Mouse (Mus musculus) cerebellum, adult (tissue): ENCODE data around the gene Ddx59.
A peak's percentile ranks its signal among the peaks of the same experiment; 100 is the strongest.

Source experiments
- ATAC-seq: cut with Nextera tagmentation; 2 replicates; pipeline ENCODE4 v1.9.2; 2017; ENCODE audit warnings: mild to moderate bottlenecking, moderate library complexity, mixed read lengths; ENCODE audit not compliant: insufficient number of reproducible peaks, low FRiP score, low TSS enrichment

Ddx59 gene

DNA sequence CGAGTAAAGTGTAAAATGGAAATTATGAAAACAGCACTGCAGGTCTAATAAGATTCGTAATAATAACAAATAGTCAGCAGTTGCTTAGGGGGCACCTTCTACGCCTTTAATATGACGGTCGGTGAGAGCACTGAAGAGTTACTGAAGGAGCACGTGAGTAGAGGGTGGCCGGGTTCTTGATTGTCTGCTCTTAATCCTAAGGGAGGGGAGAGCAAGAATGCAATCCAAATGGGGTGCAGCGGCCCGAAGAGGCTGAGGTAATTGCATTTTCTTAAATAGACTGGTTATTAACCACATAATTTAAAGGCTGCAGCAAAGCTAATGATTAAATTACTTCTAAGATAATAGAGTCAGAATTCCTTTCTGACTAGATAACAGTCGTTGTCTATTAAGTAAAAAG lies 31.9 kb downstream of the Ddx59 start:
- ATAC-seq = no peak

DNA sequence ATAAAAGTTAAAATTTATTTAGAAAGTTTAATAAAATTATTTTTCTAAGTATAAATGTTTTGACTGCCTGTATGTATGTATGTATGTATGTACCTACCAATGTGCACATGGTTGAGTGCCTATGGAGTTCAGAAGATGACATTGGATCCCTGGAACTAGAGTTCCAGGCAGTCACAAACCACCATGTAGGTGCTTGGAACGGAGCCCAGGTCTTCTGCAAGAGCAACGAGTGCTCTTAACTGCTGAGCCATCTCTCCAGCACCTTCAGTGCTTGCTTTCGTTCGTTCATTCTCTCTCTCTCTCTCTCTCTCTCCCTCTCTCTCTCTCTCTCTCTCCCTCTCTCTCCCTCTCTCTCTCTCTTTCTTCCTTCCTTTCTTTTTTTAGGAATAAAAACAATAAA lies 32.3 kb downstream of the Ddx59 start:
- ATAC-seq = no peak

DNA sequence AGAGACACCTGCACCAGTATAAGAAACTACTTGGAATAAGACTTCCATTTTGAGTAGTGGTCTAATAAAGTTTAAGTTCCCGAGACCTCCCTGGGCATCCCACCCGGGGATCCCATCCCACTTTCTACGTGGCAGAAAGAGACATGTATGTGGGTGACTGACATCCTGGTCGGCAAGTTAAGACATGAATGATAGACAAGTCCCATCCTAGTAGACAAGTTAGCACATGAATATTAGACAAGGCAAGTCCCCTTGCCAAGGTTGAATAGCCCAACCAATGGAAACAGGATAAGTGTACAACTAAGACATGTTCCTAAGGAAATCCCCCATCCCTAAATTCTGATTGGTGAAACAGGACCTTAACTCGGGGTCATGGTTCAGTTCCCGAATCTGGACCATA lies 34.5 kb downstream of the Ddx59 start:
- ATAC-seq = no peak

DNA sequence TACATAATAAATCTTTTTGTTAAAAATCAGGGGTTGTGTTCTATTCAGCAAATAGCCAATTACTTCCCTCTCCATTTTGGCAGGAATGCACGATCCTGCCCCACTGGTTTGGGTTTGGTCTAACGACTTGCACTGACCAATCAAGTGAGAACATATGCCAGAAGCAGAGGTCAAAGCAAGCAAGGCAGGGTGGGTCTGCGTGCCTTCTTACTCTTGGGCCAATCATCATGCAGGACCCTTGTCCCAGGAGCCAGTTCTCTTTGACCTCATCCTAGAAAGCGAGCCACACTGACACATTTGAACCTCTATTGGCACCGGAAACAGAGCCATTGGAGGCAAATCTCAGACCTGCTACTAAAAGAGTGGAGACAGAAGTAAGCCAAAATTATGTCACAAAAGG lies 35.1 kb downstream of the Ddx59 start:
- ATAC-seq = no peak

DNA sequence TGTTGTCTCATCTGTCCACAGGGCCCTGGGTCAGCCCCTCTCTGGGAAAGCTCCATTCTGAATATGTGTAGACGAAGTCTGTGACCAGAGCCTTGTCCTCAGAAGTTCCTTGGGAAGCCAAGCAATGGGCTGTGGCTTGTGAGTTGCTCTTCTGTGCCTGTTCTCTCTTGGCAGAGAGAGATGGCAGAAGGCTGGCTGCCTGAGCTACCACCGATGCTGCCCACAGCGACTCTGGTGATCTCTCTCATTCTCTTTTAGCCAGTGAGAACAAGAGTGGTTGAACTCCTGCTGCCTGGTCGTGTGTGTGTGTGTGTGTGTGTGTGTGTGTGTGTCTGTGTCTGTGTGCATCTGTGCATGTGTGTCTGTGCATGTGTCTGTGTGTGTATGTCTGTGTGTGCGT lies 37.4 kb downstream of the Ddx59 start:
- ATAC-seq = no peak

DNA sequence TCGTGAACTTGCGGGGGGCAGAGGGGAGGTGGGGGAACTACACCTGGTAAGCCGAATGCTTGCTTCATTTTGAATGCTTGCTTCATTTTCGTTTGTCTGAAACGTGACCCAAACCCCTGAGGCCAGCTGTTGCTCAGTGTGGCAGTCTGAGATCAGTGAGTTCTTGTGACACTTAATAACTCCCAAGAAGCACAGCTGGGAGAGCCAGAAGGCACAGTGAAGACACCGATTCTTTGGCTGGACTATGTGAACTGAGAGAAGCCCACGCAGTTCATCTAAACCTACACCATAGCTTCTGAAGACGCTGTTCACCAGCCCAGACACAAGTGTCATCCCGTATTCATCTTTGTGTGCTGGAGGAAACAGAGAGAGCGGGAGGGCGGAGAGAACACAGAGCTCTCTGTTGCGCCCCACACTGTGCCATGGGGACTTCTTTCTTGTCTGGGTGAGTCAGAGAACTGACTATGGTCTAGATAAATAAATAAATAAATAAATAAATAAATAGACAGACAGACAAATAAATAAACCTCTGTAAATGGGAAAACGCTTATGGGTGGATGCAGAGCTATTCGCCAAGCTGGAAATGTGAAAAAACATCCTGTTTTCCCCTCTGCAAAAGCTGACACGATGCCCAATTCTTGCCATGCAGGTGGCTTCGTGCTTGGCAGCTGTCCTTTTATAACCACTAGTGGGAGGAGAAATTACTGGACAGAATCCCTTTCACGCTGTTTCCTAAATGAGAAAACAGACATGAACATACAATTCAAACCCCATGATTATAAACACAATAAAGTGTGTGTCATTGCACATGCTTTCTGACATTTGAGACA lies 40.9 kb downstream of the Ddx59 start:
- no peak for ATAC-seq

DNA sequence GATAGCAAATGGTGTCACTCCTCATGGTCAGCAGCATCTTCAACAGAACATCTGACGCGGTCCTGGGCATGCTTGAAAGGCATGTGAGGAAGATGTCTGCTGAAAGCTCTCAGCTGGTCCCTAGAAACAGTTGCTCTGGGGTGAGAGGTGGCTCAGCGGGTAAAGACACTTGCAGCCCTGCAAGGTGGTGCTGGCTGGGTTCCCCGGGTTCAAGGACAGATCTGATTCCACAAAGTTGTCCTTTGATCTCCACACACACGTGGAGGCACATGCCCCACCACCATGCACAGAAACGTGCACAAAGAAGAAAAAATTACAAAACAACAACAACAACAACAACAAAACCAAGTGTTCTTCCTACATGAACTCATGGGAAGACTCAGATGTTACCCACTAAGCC lies 41.7 kb downstream of the Ddx59 start:
- ATAC-seq = no peak

DNA sequence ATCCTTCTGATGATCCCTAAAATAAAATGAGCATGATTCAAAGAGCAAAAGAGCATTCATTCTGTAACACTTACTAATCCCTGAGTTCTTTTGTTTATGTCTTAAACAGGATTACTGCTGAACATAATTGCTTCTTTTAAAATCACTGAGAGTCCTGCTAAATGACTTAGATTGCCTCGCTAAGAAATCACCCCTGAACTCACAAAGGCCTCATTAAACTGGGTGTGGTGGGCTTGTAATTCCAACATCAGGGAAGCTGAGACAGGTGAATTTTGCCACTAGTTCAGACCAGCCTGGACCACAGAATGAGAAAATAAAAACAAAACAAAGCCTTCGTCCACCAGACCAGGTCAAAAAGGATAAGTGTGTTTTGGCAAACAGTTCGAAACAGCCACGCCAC lies 42.3 kb downstream of the Ddx59 start:
- ATAC-seq = no peak

DNA sequence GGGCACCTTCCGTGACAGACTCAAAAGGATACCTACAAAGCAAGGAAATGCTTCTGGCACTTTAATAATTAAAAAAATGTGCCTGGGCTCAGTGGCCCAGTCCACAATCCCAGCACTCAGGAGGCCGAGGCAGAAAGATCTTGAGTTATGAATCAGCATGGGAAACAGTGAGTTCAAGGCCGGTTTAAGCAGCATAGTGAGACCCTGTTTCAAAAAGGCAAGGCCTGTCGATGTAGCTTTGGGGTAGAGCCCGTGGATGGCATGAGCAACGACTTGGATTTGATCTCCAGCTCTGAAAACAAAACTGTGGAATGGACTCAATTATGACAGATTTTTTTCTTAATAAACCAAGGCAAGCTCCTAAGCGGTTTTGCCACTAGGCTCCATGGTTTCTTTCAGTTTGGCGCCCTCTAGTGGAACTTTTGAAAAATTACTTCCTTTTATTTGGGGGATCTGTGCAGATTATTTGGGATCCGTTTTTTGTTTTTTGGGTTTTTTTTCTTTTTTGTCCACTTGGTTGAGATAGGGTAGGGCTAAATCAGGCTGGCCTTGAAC lies 43.7 kb downstream of the Ddx59 start:
- peak; percentile 31; the same call in 1 of the 2 replicates for ATAC-seq

DNA sequence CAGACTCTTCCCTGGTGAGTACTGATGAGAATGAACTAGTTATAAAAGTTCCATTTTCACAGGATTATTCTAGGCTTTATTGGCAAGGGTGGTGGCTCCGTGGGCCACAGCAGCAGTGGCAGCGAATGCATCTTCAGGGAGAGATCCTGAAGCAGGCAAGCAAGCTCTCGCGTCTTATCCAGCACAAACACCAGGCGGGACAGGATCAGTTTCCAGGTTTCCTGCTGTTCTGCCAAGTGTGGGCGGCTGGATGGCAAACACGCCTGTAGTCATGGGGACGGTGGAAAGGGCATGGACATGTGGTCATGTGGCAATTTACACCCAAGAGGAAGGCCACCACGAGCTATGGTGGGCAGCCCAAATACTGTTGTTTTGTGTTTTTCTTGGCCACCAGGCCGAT lies 47.4 kb downstream of the Ddx59 start:
- ATAC-seq = no peak

DNA sequence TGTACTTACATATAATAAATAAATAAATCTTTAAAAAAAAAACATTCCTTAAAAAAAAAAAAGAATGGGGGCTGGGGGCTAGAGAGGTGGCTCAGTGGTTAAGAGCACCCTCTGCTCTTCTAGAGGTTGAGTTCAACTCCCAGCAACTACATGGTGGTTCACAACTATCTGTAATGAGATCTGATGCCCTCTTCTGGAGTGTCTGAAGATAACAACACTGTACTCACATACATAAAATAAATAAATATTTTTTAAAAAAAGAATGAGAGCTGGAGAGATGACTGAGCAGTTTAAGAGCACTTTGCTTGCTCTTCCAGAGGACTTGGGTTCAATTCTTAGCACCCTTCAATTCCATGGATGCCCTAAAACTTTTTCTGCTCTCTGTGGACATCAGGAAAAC lies 50.1 kb downstream of the Ddx59 start:
- ATAC-seq = no peak

DNA sequence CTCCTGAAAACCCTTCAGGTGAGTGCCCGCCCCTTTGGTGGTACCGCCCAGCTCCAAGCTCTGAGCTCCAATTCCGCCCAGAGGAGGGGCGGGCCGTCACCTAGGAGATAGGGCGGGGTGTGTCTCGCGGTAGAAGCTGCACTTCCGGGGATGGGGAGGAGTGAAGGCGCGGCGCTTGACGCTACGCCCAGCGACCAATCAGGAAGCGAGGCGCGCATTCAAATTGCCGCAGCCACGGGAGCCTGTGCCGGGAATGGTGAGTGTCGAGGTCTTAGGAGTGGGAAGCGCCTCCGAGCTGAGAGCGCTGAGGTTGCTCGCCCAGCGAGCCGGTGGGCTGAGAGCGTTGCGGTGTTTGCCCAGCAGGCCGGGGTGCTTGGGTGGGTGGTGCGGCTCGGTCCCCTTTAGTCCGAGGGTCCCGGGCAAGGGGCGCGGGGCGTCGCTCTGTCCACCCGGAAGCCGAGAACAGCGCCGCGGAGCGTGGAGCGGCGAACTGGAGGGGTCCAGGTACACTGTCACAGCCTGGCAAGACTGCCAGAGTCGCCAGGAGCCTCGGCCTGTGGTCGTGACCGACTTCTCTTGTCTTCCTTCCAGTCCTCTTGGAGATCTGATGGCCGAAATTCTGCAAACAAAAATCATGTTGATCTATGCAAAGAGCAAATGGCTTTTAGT lies 51.2 kb downstream of the Ddx59 start, which contains the start of gene Kif14:
Gene Kif14 (plus strand): TSS at position 201 of the 669 bp plus-strand sequence.
- ATAC-seq = peak; percentile 98

DNA sequence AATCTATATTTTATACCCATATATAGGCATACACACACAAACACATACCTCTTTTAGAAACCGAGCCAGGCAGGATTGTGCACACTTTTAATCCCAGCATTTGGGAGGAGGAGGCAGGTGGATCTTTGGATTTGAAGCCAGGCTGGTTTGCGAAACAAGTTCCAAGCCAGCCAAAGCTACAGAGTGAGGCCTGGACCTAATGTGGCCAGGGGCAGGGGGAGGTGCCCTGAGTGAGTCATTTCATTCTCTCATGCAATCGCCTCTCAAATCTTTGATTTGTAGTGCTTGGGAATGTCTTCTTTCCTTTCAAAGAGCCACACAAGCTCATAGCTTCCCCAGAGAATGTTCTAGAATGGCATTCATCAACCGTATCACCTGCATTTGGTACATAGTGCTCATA lies 54.3 kb downstream of the Ddx59 start:
- ATAC-seq = no peak

DNA sequence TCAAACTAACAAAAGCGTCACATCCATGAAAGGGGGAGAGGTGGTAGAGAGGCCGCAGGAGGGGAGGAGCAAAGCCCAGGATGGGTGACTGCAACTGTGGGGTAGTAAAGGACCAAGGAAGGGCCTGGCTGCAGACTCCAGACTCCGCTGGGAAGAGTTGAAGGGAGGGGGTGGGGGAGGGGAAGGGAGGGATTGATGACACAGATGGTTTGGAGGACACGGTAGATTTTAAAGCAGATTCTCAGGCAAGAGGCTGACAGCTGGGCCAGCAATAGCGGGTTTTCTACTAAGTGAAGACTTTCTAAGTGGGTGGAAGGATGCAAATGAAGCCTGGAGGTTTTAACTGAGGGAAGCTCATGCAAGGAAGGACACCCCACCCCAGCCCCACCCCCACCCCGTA lies 55.4 kb downstream of the Ddx59 start:
- ATAC-seq = no peak
